Mouse (Mus musculus) liver, embryonic 16.5 days (tissue): Measurements from ENCODE around the gene Wdr26. TPM values are rescaled to one million over a fixed set of nuclear protein-coding genes. Genes with fewer than 3 reads are reported as not detected.
A peak's percentile ranks its signal among the peaks of the same experiment; 100 is the strongest.

ENCODE experiments used
- ATAC-seq: fragments of 200-750 bp; cut with Nextera tagmentation; 2 replicates; pipeline ENCODE4 v1.8.0; 2017; ENCODE audit warnings: low read depth, mild to moderate bottlenecking, moderate number of reproducible peaks, moderate library complexity
- H3K27ac ChIP-seq: fragments of 300-500 bp; sonication (generic); 2 replicates; pipeline ENCODE4 v1.5.1; 2014; ENCODE audit warnings: mild to moderate bottlenecking, low read length
- H3K27me3 ChIP-seq: fragments of 300-500 bp; sonication (generic); 2 replicates; pipeline ENCODE4 v1.6.1; 2014; ENCODE audit warnings: low read depth, low read length, mixed read lengths; ENCODE audit not compliant: control insufficient read depth, insufficient read depth
- H3K36me3 ChIP-seq: fragments of 300-500 bp; sonication (generic); 2 replicates; pipeline ENCODE4 v1.6.1; 2014; ENCODE audit warnings: mild to moderate bottlenecking; ENCODE audit not compliant: control insufficient read depth, insufficient read depth
- H3K4me1 ChIP-seq: fragments of 300-500 bp; sonication (generic); 2 replicates; pipeline ENCODE4 v1.6.1; 2014; ENCODE audit warnings: low read depth, low read length, mixed read lengths; ENCODE audit not compliant: control insufficient read depth
- H3K4me2 ChIP-seq: fragments of 300-500 bp; sonication (generic); 2 replicates; pipeline ENCODE4 v1.6.1; 2014; ENCODE audit warnings: low read depth, low read length, mixed read lengths
- H3K4me3 ChIP-seq: fragments of 300-500 bp; sonication (generic); 2 replicates; pipeline ENCODE4 v1.5.1; 2014; ENCODE audit warnings: low read depth, mild to moderate bottlenecking, low read length
- H3K9ac ChIP-seq: fragments of 300-500 bp; sonication (generic); 2 replicates; pipeline ENCODE4 v1.6.1; 2014; ENCODE audit warnings: low read depth, low read length
- H3K9me3 ChIP-seq: fragments of 300-500 bp; sonication (generic); replicated peaks from 2 replicates; pipeline ENCODE4 v1.6.1; 2016; ENCODE audit warnings: low read length; ENCODE audit not compliant: control insufficient read depth
- WGBS: fragments of 180-500 bp; shearing (Covaris S2); extraction: QIAGEN DNeasy Blood & Tissue Kit; methylation state at CpG from one replicate; pipeline ENCODE4 v1.1.7; 2014; ENCODE audit not compliant: insufficient replicate concordance; 5-methylcytosine and 5-hydroxymethylcytosine counted together
- polyA plus RNA-seq: library from polyadenylated mRNA; unstranded; fragments of >200 nt; fragmentation: Nextera tagmentation; extraction: Ambion mirVana; gene quantifications from 2 replicates; pipeline ENCODE4 v1.2.1, GENCODE M21; 2015

Wdr26 gene
- polyA plus RNA-seq, 1 experiment from 2014 or later: 46.1 TPM

DNA sequence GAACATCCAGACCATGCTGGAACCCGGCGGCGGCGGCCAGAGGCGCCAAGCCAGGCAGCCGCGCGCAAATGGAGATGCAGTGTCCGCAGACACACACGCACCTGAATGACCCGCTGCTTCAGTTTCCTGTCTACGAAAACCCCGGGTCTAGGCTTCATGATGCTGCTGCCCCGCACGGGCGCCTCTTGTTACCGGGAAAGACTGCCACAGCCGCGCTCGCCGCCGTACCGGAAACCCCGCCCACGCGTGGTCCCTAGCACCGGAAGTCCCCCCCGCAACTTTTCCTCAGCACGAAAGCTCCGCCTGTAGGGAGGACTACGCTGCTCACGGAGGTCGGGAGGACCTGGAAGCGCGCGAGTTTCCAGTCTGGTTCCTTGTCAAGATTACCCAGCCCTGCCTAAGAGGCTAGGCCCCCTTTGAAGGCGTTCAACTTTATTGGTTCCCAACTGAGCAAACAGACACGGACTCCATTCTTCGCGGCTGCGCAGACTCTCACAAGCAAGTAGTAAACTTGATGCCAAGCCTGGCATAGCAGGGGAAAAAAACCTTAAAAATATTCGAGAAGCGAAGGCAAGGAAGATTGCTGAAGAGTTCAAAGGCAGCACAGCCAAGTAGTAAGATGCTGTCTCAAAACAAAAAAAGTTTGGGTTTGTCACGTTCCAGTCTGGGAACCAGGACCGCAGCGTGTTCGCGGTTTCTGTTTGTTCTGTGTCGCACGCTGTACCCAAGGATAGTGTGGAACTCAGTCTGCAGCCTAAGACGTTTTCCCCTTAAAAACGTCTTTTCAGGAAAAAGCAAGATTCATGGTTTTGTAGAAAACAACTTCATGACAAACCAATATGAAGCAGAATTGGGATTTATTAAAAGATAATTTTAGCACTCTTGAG is 67.6 kb downstream of the Wdr26 start, which contains the start of the genes Nvl and Cnih4:
TSS of gene Nvl (minus strand) at position 255 of the 887 bp plus-strand sequence.
TSS of gene Cnih4 (plus strand) at position 744 of the 887 bp plus-strand sequence.
- Histone ChIP-seq H3K4me1 (peaks cover 29% of the 10 kb centered on the region), H3K27ac (peak within 1 kb of the TSS; percentile 97), H3K9ac (peak within 1 kb of the TSS; percentile 88), H3K36me3 (peaks cover 3% of the 10 kb centered on the region; the same call in 1 of the 2 replicates), H3K4me3 (peak within 1 kb of the TSS; percentile 91), H3K9me3 (no peaks in the 10 kb centered on the region), H3K27me3 (no peaks in the 10 kb centered on the region), H3K4me2 (peak within 1 kb of the TSS; percentile 79)
- peak; percentile 95 for ATAC-seq
- WGBS: under 1% methylated on average over 52 of the region's 52 CpGs

DNA sequence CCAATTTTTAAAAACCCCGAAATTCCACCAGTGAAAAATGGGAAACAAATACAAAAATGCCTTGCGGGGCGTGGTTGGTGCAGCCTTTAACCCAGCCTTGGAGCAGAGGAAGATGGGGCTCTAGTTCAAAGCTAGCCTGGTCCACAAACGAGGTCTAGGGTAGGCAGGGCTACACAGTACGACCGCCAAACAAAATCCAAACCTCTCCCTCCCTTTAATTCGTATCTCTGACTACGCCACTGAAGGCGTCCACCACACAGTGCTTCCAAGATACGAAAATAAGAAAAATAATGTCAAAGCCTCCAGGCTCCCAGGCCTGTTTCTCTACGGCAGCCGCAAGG is 68.2 kb downstream of the Wdr26 start:
- H3K4me1 ChIP-seq: peaks cover 23% of the 10 kb centered on the region
- peak overlapping the region; percentile 97 for H3K27ac ChIP-seq
- no peaks in the 10 kb centered on the region for H3K27me3 ChIP-seq
- H3K4me3 ChIP-seq: peak overlapping the region; percentile 91
- H3K9me3 ChIP-seq: no peaks in the 10 kb centered on the region
- WGBS: 0% methylated on average over 12 of the region's 12 CpGs
- peak; percentile 19 for ATAC-seq
- peaks cover 3% of the 10 kb centered on the region; the same call in 1 of the 2 replicates for H3K36me3 ChIP-seq
- peak overlapping the region; percentile 88 for H3K9ac ChIP-seq
- peak overlapping the region; percentile 79 for H3K4me2 ChIP-seq

- no peak overlapping the region for H3K4me3 ChIP-seq
- WGBS: 79% methylated on average over 7 of the region's 7 CpGs
- H3K36me3 ChIP-seq: peaks cover 24% of the 10 kb centered on the region
- H3K27ac ChIP-seq: no peak overlapping the region
- H3K4me1 ChIP-seq: peaks cover 8% of the 10 kb centered on the region
- no peaks in the 10 kb centered on the region for H3K27me3 ChIP-seq
- H3K4me2 ChIP-seq: no peak overlapping the region
- no peak for ATAC-seq
- H3K9me3 ChIP-seq: no peaks in the 10 kb centered on the region
- H3K9ac ChIP-seq: no peak overlapping the region
Measured at GRCm38 (mm10) chr1:181138730-181139129, 73.1 kb downstream of the Wdr26 start.

GRCm38 (mm10) chr1:181131915-181132314 is 79.9 kb downstream of the Wdr26 start:
- 82% methylated on average over 6 of the region's 6 CpGs for WGBS
- Histone ChIP-seq H3K36me3 (peaks cover 35% of the 10 kb centered on the region), H3K27me3 (no peaks in the 10 kb centered on the region), H3K4me1 (no peaks in the 10 kb centered on the region), H3K27ac (no peak overlapping the region), H3K9me3 (no peaks in the 10 kb centered on the region), H3K4me3 (no peak overlapping the region), H3K4me2 (no peak overlapping the region), H3K9ac (no peak overlapping the region)
- ATAC-seq: no peak

DNA sequence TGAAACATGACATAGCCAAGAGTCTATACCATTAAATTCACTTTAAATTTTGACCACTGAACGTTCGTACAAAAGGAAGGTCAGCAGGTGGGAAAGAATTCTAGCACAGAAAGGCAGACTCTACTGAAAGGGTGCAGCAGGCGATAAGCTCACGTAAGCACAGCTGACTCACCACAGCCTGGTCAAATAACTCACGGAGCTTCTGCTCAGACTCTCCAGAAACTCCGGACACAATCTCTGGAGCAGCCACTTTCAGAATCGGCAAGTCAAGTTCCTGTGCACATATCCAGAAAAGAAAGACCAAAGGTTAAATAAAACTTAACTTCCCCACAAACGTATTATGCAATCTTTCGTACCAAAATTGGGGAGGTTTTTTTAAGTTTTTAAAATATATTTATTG is 85.0 kb downstream of the Wdr26 start:
- Histone ChIP-seq H3K27ac (no peak overlapping the region), H3K4me1 (no peaks in the 10 kb centered on the region), H3K9ac (no peak overlapping the region), H3K9me3 (no peaks in the 10 kb centered on the region), H3K27me3 (no peaks in the 10 kb centered on the region), H3K36me3 (peaks cover 34% of the 10 kb centered on the region), H3K4me3 (no peak overlapping the region), H3K4me2 (no peak overlapping the region)
- ATAC-seq: no peak
- WGBS: 73% methylated on average over 9 of the region's 9 CpGs

DNA sequence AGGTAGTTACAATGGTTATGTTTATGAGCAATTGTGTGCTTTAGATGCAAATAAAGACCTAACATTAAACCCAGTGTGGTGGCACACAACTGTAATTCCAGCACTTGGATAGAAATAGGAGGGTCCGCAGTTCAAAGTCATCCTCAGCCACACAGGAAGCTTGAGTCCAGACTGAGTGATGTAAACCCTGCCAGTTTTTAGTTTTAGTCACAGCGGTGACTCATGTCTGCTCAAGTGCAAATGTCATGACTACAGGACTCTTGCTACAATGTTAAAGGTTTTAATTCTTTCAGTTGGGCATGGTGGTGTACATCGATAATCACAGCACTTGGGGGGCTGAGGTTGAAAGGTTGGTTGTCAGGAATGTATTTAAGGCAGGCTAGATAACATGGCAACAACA is 85.9 kb downstream of the Wdr26 start:
- Histone ChIP-seq H3K4me1 (no peaks in the 10 kb centered on the region), H3K4me3 (no peak overlapping the region), H3K27me3 (no peaks in the 10 kb centered on the region), H3K36me3 (peaks cover 34% of the 10 kb centered on the region), H3K9ac (no peak overlapping the region), H3K4me2 (no peak overlapping the region), H3K9me3 (no peaks in the 10 kb centered on the region), H3K27ac (no peak overlapping the region)
- ATAC-seq: no peak
- 90% methylated on average over 3 of the region's 3 CpGs for WGBS

- no peak overlapping the region for H3K9ac ChIP-seq
- no peaks in the 10 kb centered on the region for H3K27me3 ChIP-seq
- H3K4me3 ChIP-seq: no peak overlapping the region
- H3K4me2 ChIP-seq: no peak overlapping the region
- no peaks in the 10 kb centered on the region for H3K9me3 ChIP-seq
- peaks cover 32% of the 10 kb centered on the region for H3K36me3 ChIP-seq
- ATAC-seq: no peak
- 63% methylated on average over 2 of the region's 2 CpGs for WGBS
- H3K27ac ChIP-seq: no peak overlapping the region
- H3K4me1 ChIP-seq: no peaks in the 10 kb centered on the region
Measured at GRCm38 (mm10) chr1:181124145-181124544, 87.7 kb downstream of the Wdr26 start.

Other genes with a start within 250 kb of the Wdr26 start
- gene Ephx1, start 191.1 kb downstream of the Wdr26 start, polyA plus RNA-seq: 10.1 and 11.3 TPM in 2 replicates
- gene 9130409I23Rik, start 160.8 kb downstream of the Wdr26 start, polyA plus RNA-seq: 0.15 TPM in 2 replicates
- 9.3 and 10.0 TPM in 2 replicates for gene Nvl, start 67.8 kb downstream of the Wdr26 start, polyA plus RNA-seq
- gene Cnih4, start 67.3 kb downstream of the Wdr26 start, polyA plus RNA-seq: 45.5 and 51.5 TPM in 2 replicates
- not detected in 2 replicates for gene Cnih3, start 140.6 kb upstream of the Wdr26 start, polyA plus RNA-seq